1 mouse cellular context compared by ENCODE assay signal in the genomic region with DNA sequence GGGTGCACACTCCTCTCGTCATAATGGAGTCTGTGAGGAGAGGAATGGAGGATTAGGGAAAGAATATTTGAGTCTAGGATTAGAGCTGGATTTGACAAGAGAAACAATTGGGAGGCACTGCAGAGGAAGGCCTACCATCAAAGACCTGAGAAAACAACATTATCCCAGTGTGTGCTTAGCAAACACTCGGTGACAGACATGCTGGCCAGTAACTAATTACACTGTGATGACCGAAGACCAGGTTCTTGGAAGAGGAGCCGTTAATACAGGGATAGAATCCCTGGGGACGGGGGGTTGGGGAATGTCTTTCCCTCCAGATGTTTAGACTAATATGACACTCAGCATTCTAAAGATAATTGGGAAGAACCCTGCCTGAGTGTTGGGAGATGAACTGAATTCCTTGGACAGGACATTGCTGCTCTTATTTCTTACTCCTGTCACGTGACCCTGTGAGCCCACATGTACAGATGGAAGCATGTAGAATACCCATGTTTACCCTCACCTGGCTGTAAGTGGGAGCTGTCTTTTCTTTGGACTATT.
TF ChIP-seq lines count a peak whose summit lies in the region.

No protein-coding gene starts in this region.

TF ChIP-seq in MEL, 35 proteins besides CTCF, POLR2A, EP300 and RAD21 (continued from another document):
- TF ChIP-seq POLR2AphosphoS2 (IDR thresholded peaks at IDR 0.05; ENCODE audit: low read length) = no peak
